Mouse (Mus musculus) kidney, adult 2 months (tissue): ENCODE measurements around the gene 1110004F10Rik. TPM values are rescaled to one million over a fixed set of nuclear protein-coding genes. Genes with fewer than 3 reads are reported as not detected.

Experiments used
- DNase-seq: peaks from one replicate; pipeline ENCODE4 v3.0.0; 2021
- H3K27ac ChIP-seq: fragments of 200-500 bp; 2 replicates; pipeline ENCODE4 v1.5.1; 2012; ENCODE audit warnings: low read depth, low read length, control low read depth, inconsistent platforms; ENCODE audit not compliant: insufficient read depth
- H3K27me3 ChIP-seq: fragments of 200-500 bp; replicated peaks from 2 replicates; pipeline ENCODE4 v1.6.1; 2012; ENCODE audit warnings: mild to moderate bottlenecking, moderate library complexity, low read length, inconsistent platforms; ENCODE audit not compliant: control insufficient read depth, insufficient read depth
- H3K36me3 ChIP-seq: fragments of 200-500 bp; 2 replicates; pipeline ENCODE4 v1.6.1; 2012; ENCODE audit warnings: mild to moderate bottlenecking, moderate library complexity, low read length, inconsistent platforms; ENCODE audit not compliant: control insufficient read depth, insufficient read depth
- H3K4me1 ChIP-seq: fragments of 200-500 bp; 2 replicates; pipeline ENCODE4 v1.6.1; 2011; ENCODE audit warnings: low read length; ENCODE audit not compliant: control insufficient read depth, insufficient read depth
- H3K4me3 ChIP-seq: fragments of 200-500 bp; 2 replicates; pipeline ENCODE4 v1.5.1; 2011; ENCODE audit warnings: mild to moderate bottlenecking, low read depth, low read length, control low read depth; ENCODE audit not compliant: insufficient read depth
- CTCF ChIP-seq: fragments of 200-500 bp; conservative IDR thresholded peaks from 2 replicates; pipeline ENCODE4 v1.5.1; 2011; ENCODE audit warnings: low read depth, mild to moderate bottlenecking, control low read depth, low read length, moderate library complexity, mixed read lengths; ENCODE audit not compliant: insufficient read depth, insufficient read length
- POLR2A ChIP-seq: fragments of 200-500 bp; IDR thresholded peaks from one replicate; pipeline ENCODE4 v1.6.1; 2011; ENCODE audit warnings: low read depth, low read length, control low read depth
- WGBS: fragments of 180-500 bp; shearing (Covaris S2); methylation state at CpG from one replicate; pipeline ENCODE4 v1.1.7; 2018; 5-methylcytosine and 5-hydroxymethylcytosine counted together
- polyA plus RNA-seq: library from polyadenylated mRNA; depleted of rRNA; stranded (reverse); fragments of >200 nt; gene quantifications from 2 replicates; pipeline ENCODE4 v1.2.3, GENCODE M21; 2012

The 1110004F10Rik gene
- polyA plus RNA-seq, 1 experiment, result 53.3 TPM

DNA sequence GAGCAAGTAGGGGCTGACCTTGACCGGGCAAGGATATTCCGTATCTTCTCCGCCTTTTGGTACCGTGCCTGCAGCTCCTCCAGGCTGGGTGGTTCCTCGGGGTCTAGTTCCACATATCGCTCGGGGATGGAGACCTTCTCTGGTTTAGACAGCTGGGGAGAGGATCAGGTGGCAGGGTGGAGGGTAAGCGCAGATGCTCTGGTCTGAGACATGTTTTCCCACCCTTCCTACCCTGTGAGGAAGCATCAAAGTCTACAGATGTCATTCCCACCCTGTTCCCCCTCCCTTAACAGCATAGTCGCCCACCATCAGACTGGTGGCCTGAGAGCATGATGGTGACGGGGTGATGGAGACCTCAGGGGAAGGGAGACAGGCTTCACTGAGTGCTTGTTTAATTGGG, 90.2 kb downstream of the 1110004F10Rik start:
- no peak overlapping the region for H3K27ac ChIP-seq
- H3K4me1 ChIP-seq, result no peaks in the 10 kb centered on the region
- no peak overlapping the region for H3K4me3 ChIP-seq
- H3K36me3 ChIP-seq, result no peaks in the 10 kb centered on the region
- TF ChIP-seq CTCF (no peak), POLR2A (no peak)
- H3K27me3 ChIP-seq, result no peaks in the 10 kb centered on the region
- DNase-seq, result no peak
- 80% methylated on average over 10 of the region's 10 CpGs for WGBS

DNA sequence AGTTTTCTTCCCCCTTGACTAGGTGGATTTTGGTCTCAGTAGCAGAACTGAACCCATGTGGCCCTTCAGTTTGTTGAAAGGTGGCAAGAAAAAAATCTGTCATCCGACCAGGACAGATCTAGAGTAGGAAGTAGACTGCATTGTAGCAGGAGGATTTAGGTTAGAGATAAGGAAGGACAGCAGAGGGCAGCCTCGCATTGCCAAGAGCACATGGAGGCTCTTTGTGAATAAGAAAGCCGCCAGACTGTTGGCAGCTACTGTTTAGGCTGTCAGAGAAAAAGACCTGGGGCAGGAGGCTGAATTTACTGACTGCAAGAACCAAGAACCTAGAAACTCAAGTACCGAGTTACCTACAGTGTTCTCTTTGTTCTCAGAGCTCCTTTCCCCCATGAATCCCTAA, 92.2 kb downstream of the 1110004F10Rik start:
- H3K27me3 ChIP-seq, result no peaks in the 10 kb centered on the region
- TF ChIP-seq POLR2A, result no peak
- no peak for TF ChIP-seq CTCF
- no peak overlapping the region for H3K27ac ChIP-seq
- no peaks in the 10 kb centered on the region for H3K4me1 ChIP-seq
- no peak overlapping the region for H3K4me3 ChIP-seq
- no peak for DNase-seq
- 49% methylated on average over 4 of the region's 4 CpGs for WGBS
- peaks cover 3% of the 10 kb centered on the region for H3K36me3 ChIP-seq

DNA sequence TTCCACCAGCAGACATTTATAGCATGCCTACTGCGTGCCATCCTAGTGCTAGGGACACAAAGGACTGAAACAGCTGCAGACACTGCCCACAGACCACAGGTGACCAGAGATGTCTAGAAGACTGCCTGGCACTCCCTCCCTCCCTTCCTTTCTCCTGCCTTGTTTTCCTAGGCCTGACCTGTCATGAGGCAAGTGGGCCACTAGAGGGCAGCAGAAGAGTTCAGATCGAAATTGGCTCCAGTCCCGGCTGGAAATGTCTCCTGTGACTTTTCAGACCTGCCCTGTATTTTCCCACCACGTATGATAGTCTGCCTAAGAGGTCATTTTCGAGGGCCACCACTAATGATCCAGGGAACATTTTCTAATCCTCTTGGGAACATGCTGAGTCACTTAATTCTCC, 92.9 kb downstream of the 1110004F10Rik start:
- H3K4me3 ChIP-seq, result no peak overlapping the region
- H3K27me3 ChIP-seq, result no peaks in the 10 kb centered on the region
- no peaks in the 10 kb centered on the region for H3K4me1 ChIP-seq
- no peak for TF ChIP-seq POLR2A
- peak; percentile 91 for TF ChIP-seq CTCF
- 2% methylated on average over 5 of the region's 5 CpGs for WGBS
- peak; percentile 83 for DNase-seq
- no peak overlapping the region for H3K27ac ChIP-seq
- H3K36me3 ChIP-seq, result peaks cover 6% of the 10 kb centered on the region

DNA sequence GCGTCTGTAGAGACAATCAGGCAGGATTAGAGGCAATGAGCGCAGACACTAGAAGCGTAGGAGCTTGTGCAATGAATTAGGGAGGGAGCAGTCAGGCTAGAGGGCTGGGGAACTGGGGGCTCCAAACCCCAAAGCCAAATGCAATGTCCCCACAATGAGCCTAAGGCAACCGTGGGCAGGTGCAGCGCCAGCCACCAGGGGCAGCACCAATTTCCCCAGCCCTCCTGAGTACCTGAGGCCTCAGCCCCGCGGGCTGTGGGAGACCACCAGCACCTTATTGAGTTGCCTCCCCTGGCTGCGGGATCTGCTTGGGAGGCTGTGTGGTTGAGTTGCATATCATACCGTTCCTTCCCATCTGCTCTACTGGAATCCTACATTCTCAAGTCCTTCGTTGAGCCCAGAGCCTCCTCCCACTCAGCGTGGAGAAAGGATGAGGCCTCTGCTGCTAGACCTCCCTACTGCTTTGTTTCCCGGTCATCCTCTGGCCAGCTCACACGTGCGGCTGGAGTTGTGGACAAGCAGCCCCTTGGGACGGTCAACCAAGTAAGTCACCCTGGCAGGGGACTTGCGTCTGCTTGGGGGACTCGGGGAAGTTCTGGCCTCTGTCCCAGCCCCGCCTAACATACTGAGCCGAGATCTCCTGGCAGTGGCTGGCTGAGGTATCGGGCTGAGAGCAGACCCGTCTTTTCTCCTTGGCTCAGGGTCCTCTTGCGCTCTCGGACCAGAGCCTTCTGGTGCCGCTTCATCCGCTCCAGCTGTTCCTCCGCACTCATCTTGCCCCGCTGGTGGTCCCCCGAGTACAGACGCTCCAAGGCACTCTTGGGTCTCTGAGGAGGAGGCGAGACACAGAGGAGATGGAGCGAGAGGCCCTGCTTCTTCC, 95.5 kb downstream of the 1110004F10Rik start:
- DNase-seq, result no peak
- WGBS, result 80% methylated on average over 31 of the region's 31 CpGs
- TF ChIP-seq POLR2A (no peak), CTCF (no peak)
- Histone ChIP-seq H3K4me3 (no peak overlapping the region), H3K27me3 (no peaks in the 10 kb centered on the region), H3K27ac (no peak overlapping the region), H3K4me1 (no peaks in the 10 kb centered on the region), H3K36me3 (peaks cover 7% of the 10 kb centered on the region)

DNA sequence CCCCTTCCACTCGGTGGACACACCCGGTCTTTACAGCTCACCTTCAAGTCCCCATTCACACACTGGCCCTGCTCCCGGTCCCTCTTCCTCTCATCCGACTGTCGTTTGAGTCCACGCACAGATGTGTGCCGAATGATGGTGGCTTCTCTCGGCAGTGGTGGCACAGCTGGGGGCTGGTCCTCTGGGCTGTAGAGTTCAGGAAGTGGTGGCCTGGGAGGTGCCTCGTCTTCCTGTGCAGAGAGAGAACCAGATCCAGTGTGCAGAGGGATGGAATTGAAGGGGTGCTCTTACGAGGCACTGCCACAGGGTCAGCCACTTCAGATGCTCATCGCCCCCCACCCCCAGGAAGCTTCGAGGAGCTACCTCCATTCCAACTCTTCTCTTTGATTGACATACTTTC, 98.0 kb downstream of the 1110004F10Rik start:
- H3K36me3 ChIP-seq, result peaks cover 9% of the 10 kb centered on the region
- WGBS, result 72% methylated on average over 12 of the region's 12 CpGs
- H3K27me3 ChIP-seq, result no peaks in the 10 kb centered on the region
- TF ChIP-seq CTCF, result no peak
- DNase-seq, result no peak
- no peak overlapping the region for H3K4me3 ChIP-seq
- no peaks in the 10 kb centered on the region for H3K4me1 ChIP-seq
- no peak overlapping the region for H3K27ac ChIP-seq

DNA sequence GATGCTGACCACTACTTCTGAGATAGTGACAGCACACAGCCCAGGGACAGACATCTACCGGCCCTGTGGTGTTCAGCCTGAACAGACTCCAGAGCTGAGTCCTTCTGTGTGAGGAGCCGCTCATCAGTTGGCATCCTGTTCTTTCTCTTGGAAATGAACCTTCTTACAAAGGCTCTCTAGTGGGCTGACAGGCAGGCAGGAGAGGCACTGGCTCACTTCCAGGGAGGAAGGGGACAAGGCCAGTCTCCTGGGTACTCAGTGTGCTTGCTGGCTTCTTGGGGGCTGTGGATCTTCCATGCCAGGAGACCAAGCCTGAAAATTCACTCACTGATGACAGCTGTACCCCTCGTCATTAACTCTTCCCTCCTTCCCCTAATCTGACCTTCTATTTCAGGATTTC, 98.5 kb downstream of the 1110004F10Rik start:
- WGBS, result 67% methylated on average over 3 of the region's 3 CpGs
- no peak overlapping the region for H3K27ac ChIP-seq
- no peak overlapping the region for H3K4me3 ChIP-seq

DNA sequence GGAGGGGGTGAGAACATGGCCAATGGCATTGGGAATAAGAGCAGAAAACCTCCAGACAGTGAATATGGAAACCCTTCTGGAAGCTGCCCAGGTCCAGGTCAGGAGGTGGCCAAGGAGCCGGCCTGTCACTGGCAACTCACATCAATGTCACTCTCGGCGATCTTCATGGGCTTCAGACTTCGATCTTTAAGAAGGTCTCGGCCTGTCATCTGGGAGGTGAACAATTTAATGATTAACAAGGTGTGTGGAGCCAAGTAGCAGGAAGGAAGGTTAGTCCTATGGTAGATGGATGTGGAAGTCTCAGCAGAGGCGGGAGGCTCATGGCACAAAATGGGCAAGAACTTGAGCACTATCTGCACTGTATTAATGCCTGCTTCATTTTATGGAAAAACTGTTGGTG, 105.8 kb downstream of the 1110004F10Rik start:
- WGBS, result 51% methylated on average over 6 of the region's 6 CpGs
- DNase-seq, result peak; percentile 81
- H3K27me3 ChIP-seq, result no peaks in the 10 kb centered on the region
- peaks cover 2% of the 10 kb centered on the region; the same call in 1 of the 2 replicates for H3K36me3 ChIP-seq
- no peak overlapping the region for H3K4me3 ChIP-seq
- TF ChIP-seq POLR2A, result no peak
- H3K4me1 ChIP-seq, result peaks cover 5% of the 10 kb centered on the region
- no peak overlapping the region for H3K27ac ChIP-seq

More for the DNA sequence above, 98.5 kb downstream of the 1110004F10Rik start:
- no peaks in the 10 kb centered on the region for H3K27me3 ChIP-seq
- H3K36me3 ChIP-seq, result peaks cover 9% of the 10 kb centered on the region
- TF ChIP-seq CTCF, result no peak
- TF ChIP-seq POLR2A, result no peak
- DNase-seq, result no peak
- no peaks in the 10 kb centered on the region for H3K4me1 ChIP-seq
